Mouse (Mus musculus) liver, adult 2 months (tissue): Measurements from ENCODE around the gene Slc41a2. TPM values are rescaled to one million over a fixed set of nuclear protein-coding genes. Genes with fewer than 3 reads are reported as not detected.

Experiments
- DNase-seq: peaks from one replicate; pipeline ENCODE4 v3.0.0-alpha.2; 2011; ENCODE audit warnings: low read depth, low spot score; ENCODE audit errors: extremely low read depth
- H3K27ac ChIP-seq: fragments of 200-500 bp; replicated peaks from 2 replicates; pipeline ENCODE4 v1.5.1; 2012; ENCODE audit warnings: low read depth, mild to moderate bottlenecking, control low read depth, inconsistent platforms, low read length; ENCODE audit not compliant: insufficient read depth
- H3K27me3 ChIP-seq: fragments of 200-500 bp; 2 replicates; pipeline ENCODE4 v1.6.1; 2012; ENCODE audit warnings: mild to moderate bottlenecking, moderate library complexity, low read length, inconsistent platforms; ENCODE audit not compliant: control insufficient read depth, insufficient read depth
- H3K36me3 ChIP-seq: fragments of 200-500 bp; 2 replicates; pipeline ENCODE4 v1.6.1; 2012; ENCODE audit warnings: low read length, inconsistent platforms; ENCODE audit not compliant: control insufficient read depth, insufficient read depth
- H3K4me1 ChIP-seq: fragments of 200-500 bp; 2 replicates; pipeline ENCODE4 v1.6.1; 2011; ENCODE audit warnings: low read length; ENCODE audit not compliant: control insufficient read depth, insufficient read depth
- H3K4me3 ChIP-seq: fragments of 200-500 bp; 2 replicates; pipeline ENCODE4 v1.5.1; 2011; ENCODE audit warnings: low read depth, mild to moderate bottlenecking, control low read depth, low read length, moderate library complexity; ENCODE audit not compliant: insufficient read depth
- H3K79me2 ChIP-seq: fragments of 200-500 bp; 2 replicates; pipeline ENCODE4 v1.6.1; 2012; ENCODE audit warnings: inconsistent platforms, mild to moderate bottlenecking, low read length, moderate library complexity; ENCODE audit not compliant: control insufficient read depth, insufficient read depth
- H3K9ac ChIP-seq: fragments of 200-500 bp; 2 replicates; pipeline ENCODE4 v1.6.1; 2012; ENCODE audit warnings: low read depth, mild to moderate bottlenecking, control low read depth, inconsistent platforms, low read length
- CTCF ChIP-seq: fragments of 200-500 bp; IDR thresholded peaks from 2 replicates; pipeline ENCODE4 v1.5.1; 2011; ENCODE audit warnings: low read depth, low read length, control low read depth
- POLR2A ChIP-seq: fragments of 200-500 bp; IDR thresholded peaks from 2 replicates; pipeline ENCODE4 v1.6.1; 2011; ENCODE audit warnings: low read length, control low read depth; ENCODE audit not compliant: insufficient read depth; ENCODE audit errors: extremely low read depth
- WGBS: fragments of 180-500 bp; shearing (Covaris S2); methylation state at CpG from one replicate; pipeline ENCODE4 v1.1.7; 2018; 5-methylcytosine and 5-hydroxymethylcytosine counted together
- polyA plus RNA-seq: library from polyadenylated mRNA; depleted of rRNA; stranded (reverse); fragments of >200 nt; gene quantifications from 2 replicates; pipeline ENCODE4 v1.2.3, GENCODE M21; 2012
- total RNA-seq: library from RNA; depleted of rRNA; stranded (reverse); fragments of >200 nt; gene quantifications from 2 replicates; pipeline ENCODE4 v1.2.3, GENCODE M21; 2014

The Slc41a2 gene
- total and polyA plus RNA-seq, 2 experiments: 4.3 to 7.4 TPM

DNA sequence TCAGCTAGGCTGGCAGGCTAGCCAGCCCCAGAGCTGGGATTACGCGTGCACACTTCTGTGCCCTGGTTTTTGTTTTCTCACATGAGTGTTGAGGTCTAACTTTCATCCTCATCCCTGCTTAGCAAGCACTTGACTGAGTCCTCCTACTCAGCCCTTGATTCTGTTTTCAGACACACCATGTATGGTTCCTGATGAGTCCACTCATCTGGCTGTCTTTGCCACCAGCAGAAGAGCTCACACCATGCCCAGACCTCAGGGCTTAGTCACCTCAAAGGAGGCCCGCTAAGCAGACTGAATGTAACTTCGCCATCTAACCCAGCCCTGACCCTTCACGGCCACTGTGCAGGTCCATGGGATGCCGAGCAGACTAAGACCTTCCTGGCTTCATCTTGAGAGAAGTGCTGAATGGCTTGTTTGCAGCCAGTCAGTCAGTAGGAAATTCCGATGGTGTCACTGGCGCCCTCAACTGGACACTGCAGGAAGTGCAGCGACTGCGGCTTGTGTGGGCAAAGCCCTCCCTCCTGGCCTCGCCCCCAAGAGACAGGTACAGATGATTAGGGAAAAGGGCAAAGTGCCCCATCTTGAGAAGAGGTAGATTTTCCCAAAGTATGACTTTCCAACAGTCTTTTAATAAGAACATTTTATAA lies 139.9 kb downstream of the Slc41a2 start:
- Histone ChIP-seq H3K27me3 (no peaks in the 10 kb centered on the region), H3K4me3 (no peak overlapping the region), H3K4me1 (no peaks in the 10 kb centered on the region), H3K79me2 (no peaks in the 10 kb centered on the region), H3K9ac (no peak overlapping the region), H3K27ac (no peak overlapping the region), H3K36me3 (no peaks in the 10 kb centered on the region)
- TF ChIP-seq POLR2A (no peak), CTCF (peak; percentile 83)
- WGBS: 62% methylated on average over 11 of the region's 11 CpGs
- DNase-seq: peak; percentile 9

DNA sequence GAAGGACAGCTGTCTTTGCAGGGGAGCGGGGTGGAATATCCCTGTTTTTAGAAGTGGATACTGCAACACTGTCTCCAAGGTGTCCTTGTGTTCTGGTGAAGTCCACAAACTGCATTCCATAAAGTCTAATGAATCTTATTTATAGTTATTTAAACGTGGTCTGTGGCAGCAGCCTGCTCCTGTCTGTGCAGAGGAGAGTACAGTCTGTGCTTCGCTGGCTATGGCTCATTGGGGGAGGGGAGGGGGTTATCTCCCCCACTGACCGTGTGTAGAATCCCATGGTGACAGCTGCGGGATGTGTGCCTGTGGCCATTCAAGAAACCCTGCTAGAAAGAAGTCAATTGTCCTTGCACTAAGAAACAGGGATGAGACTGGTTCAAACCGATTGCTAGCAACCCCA lies 145.7 kb downstream of the Slc41a2 start:
- no peaks in the 10 kb centered on the region for H3K36me3 ChIP-seq
- WGBS: 72% methylated on average over 6 of the region's 6 CpGs
- H3K4me3 ChIP-seq: no peak overlapping the region
- no peaks in the 10 kb centered on the region for H3K4me1 ChIP-seq
- DNase-seq: no peak
- H3K79me2 ChIP-seq: no peaks in the 10 kb centered on the region
- no peak overlapping the region for H3K9ac ChIP-seq
- no peak overlapping the region for H3K27ac ChIP-seq
- TF ChIP-seq POLR2A (no peak), CTCF (no peak)
- H3K27me3 ChIP-seq: no peaks in the 10 kb centered on the region

DNA sequence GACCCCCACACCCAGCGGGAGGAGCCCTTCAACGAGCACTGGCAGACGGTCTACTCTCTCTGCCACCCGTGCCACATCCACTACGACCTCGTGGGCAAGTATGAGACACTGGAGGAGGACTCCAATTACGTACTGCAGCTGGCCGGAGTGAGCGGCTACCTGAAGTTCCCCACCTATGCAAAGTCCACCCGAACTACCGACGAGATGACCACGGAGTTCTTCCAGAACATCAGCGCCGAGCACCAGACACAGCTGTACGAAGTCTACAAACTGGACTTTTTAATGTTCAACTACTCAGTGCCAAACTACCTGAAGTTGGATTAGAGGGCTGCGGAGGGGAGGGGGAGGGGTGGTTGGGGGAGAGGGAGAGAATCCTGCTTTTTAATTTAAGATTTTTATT lies 146.2 kb downstream of the Slc41a2 start:
- Histone ChIP-seq H3K4me1 (no peaks in the 10 kb centered on the region), H3K9ac (no peak overlapping the region), H3K4me3 (no peak overlapping the region), H3K27me3 (no peaks in the 10 kb centered on the region), H3K36me3 (no peaks in the 10 kb centered on the region), H3K27ac (no peak overlapping the region), H3K79me2 (no peaks in the 10 kb centered on the region)
- DNase-seq: no peak
- 94% methylated on average over 17 of the region's 17 CpGs for WGBS
- TF ChIP-seq POLR2A (no peak), CTCF (no peak)

DNA sequence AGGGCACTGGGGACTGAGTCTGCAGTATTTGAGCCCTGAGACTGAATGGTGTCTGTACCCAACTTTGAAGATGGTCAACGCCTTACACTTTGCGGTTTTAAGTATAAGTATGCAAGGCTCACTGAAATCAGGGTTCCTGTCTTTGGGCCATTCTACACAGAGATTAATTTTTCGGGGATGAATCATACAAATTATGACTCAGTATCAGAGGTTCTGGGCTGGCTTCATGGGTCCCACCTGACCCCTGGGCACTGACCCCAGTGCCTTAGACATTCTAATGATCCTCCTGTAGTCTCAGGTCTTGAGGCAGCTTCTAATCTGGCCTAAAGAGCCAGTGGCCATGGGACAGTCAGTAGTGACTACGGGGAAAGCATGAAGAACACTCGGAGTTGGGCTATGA lies 148.6 kb downstream of the Slc41a2 start:
- H3K79me2 ChIP-seq: no peaks in the 10 kb centered on the region
- no peak for TF ChIP-seq POLR2A
- TF ChIP-seq CTCF: no peak
- no peaks in the 10 kb centered on the region for H3K36me3 ChIP-seq
- no peak overlapping the region for H3K9ac ChIP-seq
- 93% methylated on average over 5 of the region's 5 CpGs for WGBS
- no peak overlapping the region for H3K27ac ChIP-seq
- no peak overlapping the region for H3K4me3 ChIP-seq
- no peaks in the 10 kb centered on the region for H3K4me1 ChIP-seq
- no peaks in the 10 kb centered on the region for H3K27me3 ChIP-seq
- DNase-seq: no peak

DNA sequence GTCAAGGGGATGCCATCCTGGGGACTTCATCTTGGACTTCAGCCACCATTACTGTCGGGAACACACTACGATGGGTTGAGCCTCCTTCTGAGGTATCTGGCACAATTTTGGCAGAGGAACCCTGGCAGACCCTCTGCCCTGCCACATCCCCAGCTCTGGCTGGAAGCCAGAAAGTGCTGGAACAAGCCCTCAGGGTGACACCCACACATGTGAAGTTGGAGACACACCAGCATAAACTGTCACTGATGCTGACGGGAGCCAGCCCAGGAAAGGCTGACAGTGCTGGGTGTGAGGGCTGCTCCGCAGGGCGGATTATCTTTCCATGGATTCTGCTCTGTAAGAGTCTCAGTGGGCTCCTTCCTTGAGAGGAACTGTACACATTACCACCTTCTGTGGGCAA lies 150.7 kb downstream of the Slc41a2 start:
- H3K36me3 ChIP-seq: no peaks in the 10 kb centered on the region
- 84% methylated on average over 5 of the region's 5 CpGs for WGBS

DNA sequence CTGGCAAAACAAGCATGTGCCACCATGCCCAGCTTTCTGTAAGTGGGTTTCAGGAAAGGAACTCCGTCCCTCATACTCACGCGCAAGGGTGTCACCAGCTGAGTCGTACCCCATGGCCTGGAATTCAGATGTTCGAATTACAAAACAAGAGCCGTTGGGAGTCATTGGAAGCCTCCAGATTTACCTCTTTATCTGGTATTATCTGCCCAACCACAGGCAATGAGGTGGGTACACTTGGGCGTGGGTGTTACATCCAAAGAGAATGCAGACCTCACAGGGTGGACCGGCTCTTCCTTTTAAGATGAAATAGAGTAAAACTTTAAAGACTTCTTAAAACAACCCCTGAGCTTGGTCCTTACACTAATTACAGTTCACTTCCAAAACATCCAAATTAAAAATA lies 151.5 kb downstream of the Slc41a2 start:
- H3K36me3 ChIP-seq: no peaks in the 10 kb centered on the region
- no peaks in the 10 kb centered on the region for H3K79me2 ChIP-seq
- DNase-seq: no peak
- H3K27me3 ChIP-seq: no peaks in the 10 kb centered on the region
- 90% methylated on average over 8 of the region's 8 CpGs for WGBS
- no peak overlapping the region for H3K4me3 ChIP-seq
- no peak overlapping the region for H3K9ac ChIP-seq
- no peak overlapping the region for H3K27ac ChIP-seq
- TF ChIP-seq CTCF (no peak), POLR2A (no peak)
- no peaks in the 10 kb centered on the region for H3K4me1 ChIP-seq

More for the DNA sequence above, 150.7 kb downstream of the Slc41a2 start:
- Histone ChIP-seq H3K79me2 (no peaks in the 10 kb centered on the region), H3K27ac (no peak overlapping the region), H3K27me3 (no peaks in the 10 kb centered on the region), H3K4me1 (no peaks in the 10 kb centered on the region), H3K9ac (no peak overlapping the region), H3K4me3 (no peak overlapping the region)
- TF ChIP-seq CTCF (no peak), POLR2A (no peak)
- DNase-seq: no peak
